Mouse (Mus musculus) urinary bladder, postnatal 36 days (tissue): ENCODE results near the gene Nptx2.
A peak's percentile ranks its signal among the peaks of the same experiment; 100 is the strongest.

Experiments
- DNase-seq, 2 experiments: peaks; one replicate each; pipeline ENCODE4 v3.0.0; 2022; ENCODE audit warnings: low spot score in 2 of 2, mixed read lengths in 1 of 2

Gene Nptx2

DNA sequence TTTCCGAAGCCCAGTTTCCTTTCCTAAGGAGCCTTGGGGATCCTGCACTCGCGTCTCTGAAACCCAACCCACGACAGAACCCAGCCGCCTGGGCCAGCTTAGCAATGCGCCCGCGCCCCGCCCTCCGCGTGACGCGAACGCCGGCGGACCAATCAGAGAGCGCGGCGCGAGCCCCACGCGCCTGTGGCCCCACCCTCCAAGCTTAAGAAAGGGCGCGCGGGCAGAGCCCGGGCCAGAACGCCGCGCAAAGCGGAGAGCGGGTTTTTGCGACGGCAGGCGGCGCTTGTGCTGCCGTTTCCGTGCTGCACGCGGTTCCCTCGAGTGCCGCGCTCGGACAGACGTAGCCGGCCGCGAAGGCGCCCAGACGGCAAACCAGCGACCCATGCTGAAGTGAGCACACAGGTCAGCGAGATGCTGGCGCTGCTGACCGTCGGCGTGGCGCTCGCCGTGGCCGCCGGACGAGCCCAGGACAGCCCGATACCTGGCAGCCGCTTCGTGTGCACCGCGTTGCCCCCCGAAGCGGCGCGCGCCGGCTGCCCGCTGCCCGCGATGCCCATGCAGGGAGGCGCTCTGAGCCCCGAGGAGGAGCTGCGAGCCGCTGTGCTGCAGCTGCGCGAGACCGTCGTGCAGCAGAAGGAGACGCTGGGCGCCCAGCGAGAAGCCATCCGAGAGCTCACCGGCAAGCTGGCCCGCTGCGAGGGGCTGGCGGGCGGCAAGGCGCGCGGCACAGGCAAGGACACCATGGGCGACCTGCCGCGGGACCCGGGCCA is at the start of gene Nptx2:
Gene Nptx2, plus strand, starts transcription at position 250 of the 770 bp plus-strand sequence.
- DNase-seq: peak; percentile 55 to 72

DNA sequence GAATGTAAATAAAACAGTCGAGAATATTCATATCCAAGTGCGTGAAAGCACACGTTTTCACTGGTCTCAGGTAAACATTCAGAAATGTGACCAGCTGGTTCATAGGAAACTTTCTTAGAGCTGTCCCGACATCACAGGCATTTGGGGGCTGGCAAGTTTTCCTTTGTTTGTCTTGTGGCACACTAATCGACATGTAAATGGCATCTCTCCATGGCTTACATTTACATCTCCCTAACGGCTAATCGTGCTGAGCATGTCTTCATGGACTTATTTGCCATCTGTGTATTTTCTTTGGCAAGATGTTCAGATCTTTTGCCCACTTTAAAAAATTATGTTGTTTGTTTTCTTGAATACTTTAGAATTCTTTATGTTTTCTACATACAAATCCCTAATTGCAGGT is 49.2 kb upstream of the Nptx2 start:
- DNase-seq: no peak

DNA sequence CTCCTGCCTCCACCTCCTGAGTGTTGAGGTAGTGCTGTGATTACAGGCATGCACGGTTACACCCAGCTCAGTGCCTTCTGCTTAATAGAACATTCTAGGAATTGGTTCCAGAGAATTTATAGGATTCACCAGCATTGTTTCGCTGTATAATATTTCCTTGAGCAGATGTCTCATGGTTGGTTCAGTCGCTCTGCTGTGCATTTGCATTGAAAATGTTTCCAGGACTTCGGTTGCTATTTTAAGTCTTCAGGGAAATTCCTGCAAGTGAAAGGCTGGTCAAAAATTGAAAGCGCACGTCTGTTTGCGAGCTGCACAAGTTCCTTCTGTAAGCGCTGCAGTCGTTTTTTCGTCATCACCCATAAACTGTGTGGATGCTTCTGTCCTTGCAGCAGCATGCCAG is 41.5 kb upstream of the Nptx2 start:
- no peak for DNase-seq

DNA sequence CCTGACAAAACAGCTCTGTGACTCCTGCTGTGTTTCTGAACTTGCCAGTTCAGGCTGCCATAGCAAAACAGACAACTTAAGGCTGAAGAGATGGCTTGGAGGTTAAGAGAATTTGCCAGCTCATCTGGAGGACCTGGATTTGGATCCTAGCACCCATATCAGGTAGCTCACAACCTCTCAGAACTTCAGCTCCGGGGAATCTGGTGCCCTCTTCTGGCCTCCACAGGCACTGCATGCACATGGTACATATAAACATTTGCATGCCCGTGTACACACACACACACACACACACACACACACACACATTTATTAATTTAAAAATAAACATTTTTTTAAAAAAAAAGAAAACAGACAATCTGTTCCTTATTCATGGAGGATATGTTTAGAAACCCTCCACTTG is 40.0 kb upstream of the Nptx2 start:
- no peak for DNase-seq

DNA sequence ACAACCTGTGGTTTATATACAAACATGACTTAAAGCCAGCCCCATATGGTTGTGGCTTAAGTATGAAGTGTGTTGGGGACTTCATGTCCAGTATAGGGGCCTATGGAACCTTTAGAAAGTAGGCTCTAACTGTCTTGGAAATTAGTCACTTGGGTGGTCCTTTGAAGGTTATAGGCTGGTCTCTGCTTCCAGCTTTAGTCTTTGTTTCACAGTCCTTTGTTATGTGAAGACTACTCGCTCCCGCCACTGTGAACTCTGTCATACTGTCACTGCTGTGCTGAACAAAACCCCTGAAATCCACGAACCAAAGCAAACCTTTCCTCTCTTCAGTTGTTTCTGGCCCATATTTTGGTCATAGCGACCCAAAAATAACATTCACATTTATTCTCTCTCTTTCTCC is 39.5 kb upstream of the Nptx2 start:
- DNase-seq: no peak

DNA sequence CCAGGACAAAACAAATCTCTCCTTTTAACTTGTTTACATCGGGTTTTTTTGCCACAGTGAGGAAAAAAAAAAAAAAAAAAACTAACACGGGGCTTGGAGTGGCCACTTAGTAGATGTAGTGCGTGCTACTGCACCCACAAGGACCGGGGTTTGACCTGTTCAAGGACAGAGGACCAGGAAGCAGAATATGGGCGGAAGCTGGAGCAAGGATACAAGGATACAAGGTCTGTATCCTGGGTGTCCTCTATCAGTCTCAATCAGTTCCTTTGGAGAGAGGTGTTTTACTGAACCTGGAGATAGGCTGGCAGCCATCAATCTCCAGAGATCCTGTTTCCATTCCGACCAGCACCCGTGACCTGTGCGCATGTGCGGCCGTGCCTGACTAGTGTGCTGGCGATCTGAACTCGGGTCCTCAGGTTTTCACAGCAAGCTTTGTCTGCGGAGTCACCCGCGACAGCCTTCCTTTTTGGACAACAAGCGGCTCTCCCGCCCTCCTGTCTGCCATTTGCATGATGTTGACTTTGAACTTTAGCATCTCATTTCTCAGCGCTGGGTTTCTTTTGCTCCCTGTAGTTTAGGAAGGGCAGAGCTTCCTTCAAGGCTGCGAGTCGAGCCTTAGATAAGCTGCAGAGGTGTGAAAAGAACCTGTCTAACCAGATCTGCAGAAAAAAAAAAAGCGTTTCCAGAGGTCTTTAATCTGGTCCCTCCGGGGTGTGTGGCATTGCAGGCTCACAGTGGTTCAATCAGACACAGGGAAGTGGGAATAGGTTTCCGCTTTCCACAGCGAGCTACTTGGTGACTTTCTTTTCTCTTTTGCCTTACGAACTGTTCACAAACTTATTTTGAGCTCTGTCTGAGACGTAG is 38.8 kb upstream of the Nptx2 start:
- DNase-seq: no peak

DNA sequence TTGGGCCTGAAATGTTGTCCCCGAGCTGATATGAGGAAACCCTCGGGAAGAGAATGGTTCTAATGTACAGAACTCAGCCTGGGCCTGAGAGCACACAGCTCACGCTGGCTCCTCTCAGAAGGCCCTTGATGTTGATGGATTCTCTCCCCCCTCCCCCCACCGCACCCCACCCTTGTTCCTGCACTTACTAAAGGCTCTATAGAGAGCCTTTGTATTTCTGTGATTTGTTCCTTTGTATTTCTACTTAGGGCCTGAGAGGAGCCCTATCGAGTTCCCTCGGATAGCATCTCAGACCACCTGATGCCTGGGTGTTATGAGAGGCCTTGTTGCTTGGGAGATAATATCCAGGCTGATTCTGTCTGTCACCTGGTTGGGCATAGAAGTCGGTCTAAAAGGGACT is 36.3 kb upstream of the Nptx2 start:
- no peak for DNase-seq

DNA sequence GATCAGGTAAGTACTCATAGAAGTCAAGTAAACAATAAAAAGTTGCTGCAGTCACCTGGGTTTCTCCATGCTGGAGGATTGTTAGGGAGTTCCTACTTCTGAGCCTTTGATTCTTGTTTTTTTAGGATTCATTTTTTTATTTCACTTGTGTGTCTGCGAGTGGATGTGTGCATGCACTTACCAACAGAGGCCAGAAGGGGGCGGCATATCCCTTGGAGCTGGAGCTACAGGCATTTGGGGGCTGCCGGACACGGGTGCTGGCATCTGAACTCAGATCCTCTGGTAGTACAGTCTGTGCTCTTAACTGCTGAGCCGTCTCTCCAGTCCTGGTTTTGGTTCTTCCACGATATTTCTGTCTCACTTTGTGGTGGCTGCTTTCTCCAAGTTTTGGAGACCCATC is 31.0 kb upstream of the Nptx2 start:
- no peak for DNase-seq

DNA sequence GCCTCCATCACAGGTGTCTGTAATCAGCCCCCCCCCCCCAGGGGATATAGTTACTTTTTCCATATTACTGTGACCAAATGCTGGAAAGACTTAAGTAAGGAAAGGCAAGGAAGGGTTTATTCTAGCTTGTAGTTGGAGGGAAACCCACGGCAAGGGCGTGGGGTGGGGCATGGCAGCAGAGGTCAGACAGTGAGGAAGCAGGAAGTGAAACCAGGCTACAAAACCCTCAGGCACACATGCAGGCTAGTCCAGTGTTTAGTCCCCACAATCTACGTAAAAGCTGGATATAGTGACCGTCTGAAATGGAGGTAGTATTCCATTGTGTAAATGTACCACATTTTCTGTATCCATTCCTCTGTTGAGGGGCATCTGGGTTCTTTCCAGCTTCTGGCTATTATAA is 30.5 kb upstream of the Nptx2 start:
- no peak for DNase-seq

DNA sequence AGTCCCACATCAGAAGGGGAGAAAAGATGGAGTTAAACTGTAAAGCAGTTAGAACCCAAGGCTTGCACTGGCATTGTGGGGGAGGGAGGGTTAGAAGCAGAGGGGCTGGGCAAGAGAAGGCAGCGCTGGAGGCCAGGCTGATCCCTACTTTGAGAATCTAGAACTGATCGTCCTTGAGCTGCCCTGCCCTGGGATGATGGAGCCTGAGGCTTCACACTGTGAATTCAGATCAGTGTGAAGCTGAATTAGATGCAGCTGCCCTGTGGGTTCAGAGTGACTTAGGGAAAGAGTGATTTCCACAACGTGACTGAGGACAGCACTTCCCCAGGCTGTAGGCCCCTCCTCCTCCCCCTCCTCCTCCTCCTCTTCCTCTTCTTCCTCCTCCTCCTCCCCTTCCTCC is 25.6 kb upstream of the Nptx2 start:
- DNase-seq: no peak

DNA sequence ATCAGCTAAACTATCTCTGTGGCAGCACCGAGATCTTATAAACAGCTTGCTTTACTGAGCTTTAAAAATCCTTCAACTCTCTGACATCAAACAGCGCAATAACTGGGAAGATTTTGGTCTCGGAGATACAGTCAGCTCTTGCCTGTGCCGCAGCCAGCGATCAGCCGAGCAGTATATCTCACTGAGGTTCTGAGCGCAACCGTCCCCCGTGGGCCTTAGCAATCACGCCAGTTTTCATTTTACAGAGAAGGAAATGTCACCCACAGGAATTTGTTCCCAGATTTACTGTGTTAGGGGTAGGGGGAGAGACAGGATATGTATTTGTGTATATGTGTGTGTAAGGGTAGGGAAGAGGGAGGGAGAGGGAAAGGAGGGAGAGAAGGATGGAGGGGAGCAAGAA is 20.9 kb upstream of the Nptx2 start:
- no peak for DNase-seq

DNA sequence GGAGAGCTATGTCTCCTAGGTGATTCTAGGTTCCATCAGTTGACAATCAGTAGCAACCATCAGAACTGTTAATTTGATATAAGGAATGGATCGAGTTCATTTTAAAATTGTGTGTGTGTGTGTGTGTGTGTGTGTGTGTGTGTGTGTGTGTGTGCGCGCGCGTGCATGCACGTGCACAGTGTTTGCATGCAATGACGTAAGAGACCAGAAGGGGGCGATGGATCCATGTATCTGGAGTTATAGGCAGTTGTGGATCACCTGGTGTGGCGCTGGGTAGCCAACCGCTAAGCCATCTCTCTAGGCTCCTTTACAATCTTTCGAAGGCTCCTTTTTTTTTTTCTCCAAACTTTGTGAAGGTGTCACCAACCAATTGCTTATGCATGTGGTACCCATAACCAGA is 16.6 kb upstream of the Nptx2 start:
- no peak for DNase-seq

DNA sequence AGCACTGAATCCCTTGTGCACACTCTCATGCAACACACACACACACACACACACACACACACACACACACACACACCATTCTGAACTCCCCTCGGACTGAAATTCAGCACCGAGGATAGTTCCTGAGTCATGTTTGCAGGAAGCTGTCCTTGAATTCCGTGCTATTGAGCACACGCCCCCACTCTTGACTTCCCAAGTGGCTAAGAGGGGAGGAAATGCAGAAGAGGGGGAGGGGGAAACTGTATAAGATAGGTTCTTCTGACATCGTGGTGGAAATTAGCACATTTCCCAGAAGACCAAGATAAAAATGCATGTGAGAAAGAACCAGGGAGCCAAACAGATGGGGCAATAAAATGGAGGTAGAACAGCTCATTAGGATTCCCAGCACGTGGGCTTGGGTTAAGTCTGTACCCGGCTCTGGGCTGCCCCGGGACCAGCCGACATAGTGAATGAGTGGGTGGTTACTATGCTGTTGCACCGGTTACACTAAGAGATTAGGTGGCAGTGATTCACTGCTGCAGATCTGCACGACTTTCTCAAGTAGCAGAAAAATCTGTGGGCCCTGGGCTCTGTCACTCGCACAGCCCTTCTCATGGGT is 2.9 kb upstream of the Nptx2 start:
- no peak for DNase-seq

DNA sequence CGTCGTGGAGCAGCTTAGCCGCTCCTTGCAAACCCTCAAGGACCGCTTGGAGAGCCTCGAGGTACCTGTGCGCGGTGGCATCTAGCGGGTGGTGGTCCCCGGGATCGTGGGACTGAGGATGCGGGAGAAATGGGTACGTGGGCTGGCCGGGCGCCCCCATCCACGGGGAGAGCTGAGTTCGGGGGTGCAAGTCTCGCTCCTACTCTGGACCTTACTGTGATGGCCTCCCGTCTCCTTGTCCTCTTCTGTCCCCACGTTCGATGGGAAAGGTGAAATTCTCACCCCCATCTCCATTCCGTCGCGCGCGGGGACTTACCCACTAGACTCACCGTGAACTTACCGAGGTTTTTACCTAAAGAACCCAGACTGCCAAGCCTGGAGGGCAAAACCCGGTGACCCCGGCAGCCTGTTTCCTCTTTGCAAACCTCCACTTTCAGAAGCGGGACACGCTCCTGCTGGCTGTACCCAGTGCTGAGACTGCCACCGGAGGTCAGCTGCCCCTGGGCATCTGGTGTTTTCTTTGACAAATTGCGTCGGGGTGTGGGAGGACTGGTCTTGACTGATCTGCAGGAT is 807 bp downstream of the Nptx2 start:
- DNase-seq: no peak

DNA sequence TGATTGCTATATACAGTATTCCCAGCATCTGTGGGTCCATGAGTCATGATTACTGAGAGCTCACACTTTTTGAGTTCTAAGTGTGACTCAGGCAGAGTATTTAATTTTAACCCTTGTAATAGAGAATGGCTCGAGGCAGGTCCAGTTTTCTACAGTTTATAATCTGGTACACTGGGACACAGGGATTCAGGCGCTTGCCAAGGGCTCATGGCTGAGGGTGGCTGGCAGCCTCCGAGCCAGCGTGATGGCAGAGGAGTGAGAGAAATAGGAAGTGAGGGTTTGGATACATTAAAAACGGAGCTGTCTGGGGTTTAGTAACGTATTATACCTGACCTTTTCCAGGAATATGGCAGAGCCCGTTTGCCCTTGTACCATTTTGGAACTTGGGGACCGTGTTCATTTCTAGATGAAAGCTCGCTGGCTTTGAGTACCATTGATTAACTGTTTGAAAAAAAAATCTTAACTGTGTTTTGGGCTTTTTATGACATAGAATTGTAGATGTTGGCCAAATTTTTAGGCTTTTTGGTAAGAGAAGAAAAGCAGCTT is 1.7 kb downstream of the Nptx2 start:
- no peak for DNase-seq

DNA sequence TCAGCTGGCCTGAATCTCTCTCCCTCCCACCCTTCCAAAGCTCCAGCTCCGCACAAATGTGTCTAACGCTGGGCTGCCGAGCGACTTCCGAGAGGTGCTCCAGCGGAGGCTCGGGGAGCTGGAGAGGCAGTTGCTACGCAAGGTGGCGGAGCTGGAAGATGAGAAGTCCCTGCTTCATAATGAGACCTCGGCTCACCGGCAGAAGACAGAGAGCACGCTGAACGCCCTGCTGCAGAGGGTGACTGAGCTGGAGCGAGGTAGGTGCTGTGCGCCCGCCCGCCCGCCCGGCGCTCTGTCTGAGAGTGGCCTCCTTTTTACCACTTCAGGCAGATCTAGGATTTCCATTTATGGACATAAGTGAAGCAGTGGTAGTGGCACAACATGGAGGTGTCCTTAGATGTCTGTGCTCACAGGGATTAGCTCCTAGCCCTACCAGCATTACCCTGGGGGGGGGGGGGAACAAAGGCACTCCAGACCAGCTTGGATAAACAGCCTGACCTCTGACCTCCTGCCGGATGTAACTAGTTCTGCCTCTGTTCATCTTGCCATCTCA is 2.5 kb downstream of the Nptx2 start:
- no peak for DNase-seq

DNA sequence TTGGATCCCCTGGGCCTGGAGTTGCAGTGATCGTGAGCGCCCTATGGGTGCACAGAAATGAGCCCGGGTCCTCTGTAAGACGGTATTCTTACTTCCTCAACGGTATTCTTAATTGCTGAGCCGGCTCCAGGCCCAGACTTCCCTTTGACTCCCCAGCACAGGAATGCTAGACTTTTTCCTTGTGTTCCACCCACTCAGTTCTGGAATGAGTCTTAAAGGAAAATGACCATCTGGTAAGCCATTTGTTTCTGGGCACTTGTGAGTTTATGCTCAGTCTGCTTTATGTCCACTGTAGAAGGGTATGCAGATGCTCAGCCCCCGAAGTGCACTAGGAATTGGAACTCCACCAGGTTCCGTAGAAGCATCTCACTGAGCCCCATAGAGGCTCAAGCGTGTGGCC is 4.3 kb downstream of the Nptx2 start:
- no peak for DNase-seq

DNA sequence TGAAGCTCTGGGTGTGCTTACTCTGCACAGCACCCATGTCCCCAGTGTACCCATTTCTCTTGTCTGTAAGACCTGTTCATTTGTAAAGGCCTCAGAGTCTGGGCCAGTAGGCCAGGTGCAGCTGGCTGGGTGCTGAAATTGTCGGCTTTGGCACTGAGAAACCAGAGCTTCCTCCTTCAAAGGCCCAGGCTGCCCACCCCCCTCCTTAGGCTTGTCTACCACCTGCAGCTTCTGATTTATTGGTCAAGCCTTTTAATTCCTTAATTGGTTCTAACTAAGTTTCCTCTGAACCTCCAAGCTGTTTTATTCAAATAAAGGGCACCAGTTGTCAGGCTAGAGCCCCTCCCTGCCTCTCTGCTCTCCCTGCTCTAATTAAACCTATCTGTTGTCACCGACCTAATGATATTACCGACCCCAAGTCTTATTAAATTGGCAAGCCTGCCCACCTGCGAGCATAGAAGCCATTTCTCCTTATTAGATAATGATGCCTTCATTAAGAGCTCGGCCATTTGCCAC is 5.0 kb downstream of the Nptx2 start:
- DNase-seq: no peak

DNA sequence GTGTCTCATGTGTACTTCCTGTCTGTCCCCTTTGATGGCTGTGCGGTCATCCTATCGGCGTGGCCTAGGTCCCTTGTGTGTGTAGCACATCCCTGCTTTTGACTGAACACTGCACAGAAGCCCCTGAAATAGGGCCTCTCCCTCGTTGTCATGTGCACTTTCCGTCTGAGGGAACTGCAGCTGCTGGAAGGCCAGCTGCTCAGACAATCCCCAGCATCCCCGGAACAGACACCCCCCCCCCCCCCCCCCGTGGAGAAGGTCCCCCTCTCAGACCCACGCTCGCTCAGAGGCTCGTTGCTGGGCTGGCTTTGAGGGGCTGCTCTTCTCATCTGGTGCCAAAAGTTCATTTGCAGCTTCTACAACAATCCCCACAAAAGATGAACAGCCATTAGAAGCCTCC is 11.0 kb downstream of the Nptx2 start:
- no peak for DNase-seq

DNA sequence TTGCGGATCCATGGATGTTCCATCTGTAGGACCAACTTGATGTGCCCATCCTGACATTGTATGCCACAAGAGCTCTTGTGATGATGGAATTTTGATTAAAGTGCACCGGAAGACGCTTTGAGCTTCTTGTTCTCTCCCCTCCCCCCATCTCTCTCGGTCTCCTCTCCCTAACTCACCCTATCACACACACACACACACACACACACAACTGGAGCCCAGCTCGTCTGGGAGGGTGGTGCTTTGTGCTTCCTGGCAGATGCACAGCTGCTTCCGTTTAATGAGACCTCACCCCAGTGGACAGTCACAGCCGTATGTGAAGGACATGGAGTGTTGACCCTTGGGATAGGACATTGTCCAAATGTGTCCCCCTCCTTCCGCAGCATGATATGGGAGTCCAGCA is 11.7 kb downstream of the Nptx2 start:
- DNase-seq: no peak

DNA sequence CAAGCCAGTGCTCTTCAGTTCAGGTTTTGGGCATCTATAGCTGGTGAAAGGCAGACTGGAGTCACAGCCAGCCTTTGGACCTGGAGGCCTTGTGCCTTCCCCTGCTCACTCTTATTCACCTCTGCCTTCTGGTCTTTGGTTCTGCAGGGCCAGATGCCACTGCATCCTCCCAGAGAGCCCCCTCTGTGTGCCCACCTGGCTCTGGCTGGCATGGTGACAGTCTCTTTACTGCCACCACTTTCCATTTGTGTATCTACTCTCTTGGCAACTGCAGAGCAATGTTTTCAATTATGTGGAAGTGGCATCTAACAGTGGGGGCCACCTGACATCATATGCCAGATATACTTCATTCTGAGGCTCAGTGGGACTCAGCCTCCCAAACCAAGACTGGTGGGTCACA is 12.8 kb downstream of the Nptx2 start:
- DNase-seq: no peak

DNA sequence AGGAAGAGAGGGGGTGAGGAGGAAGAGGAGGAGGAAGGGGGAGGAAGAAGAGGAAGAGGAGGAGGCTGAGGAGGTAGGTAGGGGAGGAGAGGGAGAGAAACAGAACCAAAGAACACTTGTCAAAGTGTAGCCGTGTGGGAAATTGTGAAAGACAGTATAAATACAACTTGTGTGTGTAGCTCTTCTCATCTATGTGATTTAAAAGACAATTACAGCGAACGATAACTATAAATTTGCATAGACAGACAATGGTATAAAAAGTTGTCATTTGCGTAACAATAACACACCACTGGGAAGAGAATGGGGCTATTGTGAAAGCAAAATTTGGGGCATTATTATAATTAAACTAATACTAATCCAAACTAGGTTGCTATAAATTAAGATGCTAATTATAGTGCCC is 20.0 kb downstream of the Nptx2 start:
- no peak for DNase-seq
